Mouse (Mus musculus): ENCODE measurements at regions not wholly inside any gene's neighbourhood (a gene's known extent, or its start where the extent isn't known, plus 50 kb on each side); places are given as distances from the start of the nearest gene placed in this dataset.

DNA sequence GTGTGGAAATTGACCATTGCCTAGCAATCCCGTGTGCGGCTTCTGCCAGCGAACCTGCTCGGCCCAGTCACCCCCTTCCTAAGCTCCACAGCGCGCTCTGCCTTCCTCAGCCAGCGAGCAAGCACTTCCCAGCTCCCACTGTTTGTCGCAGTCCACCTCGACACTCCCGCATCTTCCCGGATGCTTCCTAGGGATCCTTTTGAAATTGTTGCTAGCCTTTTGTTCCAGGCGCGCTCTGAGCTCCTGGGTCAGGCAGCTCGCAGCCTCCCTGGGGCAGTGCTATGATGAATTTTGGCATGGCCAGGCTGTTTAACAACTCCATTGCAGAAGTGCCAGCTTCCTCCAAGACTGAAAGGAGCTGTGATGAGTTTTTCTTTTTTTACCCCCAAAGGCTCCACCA lies 117.8 kb upstream of the Zfhx3 start:
- TF ChIP-seq GATA2 (IDR thresholded peaks at IDR 0.05; ENCODE audit: borderline replicate concordance, low read depth, low read length) (no peak), GATA1 (IDR thresholded peaks at IDR 0.05; ENCODE audit: borderline replicate concordance, low read length) (no peak), CTCF (IDR thresholded peaks at IDR 0.05; ENCODE audit: low read depth, low read length) (no peak), POLR2AphosphoS5 (IDR thresholded peaks at IDR 0.05; ENCODE audit: insufficient replicate concordance, low read depth, low read length) (no peak), TAL1 (conservative IDR thresholded peaks at IDR 0.05; ENCODE audit: low read depth, low read length) (no peak)
- DNase-seq (ENCODE audit: low spot score), result no peak
- Histone ChIP-seq H3K36me3 (replicated peaks) (no peaks in the 10 kb centered on the region), H3K4me3 (ENCODE audit: low read depth, low read length) (no peak overlapping the region), H3K9me3 (replicated peaks) (peaks cover 55% of the 10 kb centered on the region), H3K4me1 (ENCODE audit: insufficient read depth, low read depth, low read length) (no peaks in the 10 kb centered on the region), H3K27me3 (ENCODE audit: insufficient read depth, low read length) (no peaks in the 10 kb centered on the region)
- no peak for ATAC-seq (ENCODE audit: extremely low read depth, insufficient number of reproducible peaks, low FRiP score, poor library complexity, severe bottlenecking)

DNA sequence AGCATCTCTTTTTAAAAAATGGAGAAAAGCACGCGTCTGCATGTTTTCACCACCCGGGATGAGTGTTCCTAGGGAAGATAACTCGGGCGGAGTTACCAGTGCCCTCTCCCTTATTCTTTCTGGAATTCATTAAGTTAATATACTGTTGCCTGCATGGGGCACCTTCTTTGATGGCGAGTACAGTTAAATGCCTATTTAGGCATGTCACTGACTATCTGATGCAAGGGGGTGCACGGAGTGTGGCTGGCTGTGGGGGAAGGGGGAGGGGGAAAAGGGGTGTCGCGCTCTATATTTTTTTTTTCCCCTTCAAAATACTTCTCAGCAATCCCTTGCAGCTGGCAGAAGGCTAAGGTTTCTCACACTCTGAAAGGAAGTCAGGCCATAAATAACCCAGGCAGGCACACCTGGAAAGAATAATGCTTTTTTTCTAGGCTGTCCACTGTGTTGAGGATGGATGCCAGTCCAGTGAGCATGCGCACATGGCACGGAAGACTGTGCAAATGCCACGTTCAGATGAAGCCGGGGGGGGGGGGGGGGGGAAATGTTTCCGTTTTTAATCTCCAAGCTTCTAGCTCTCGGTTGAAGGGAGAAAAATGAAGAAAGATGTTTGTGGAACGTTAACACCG lies 114.8 kb upstream of the Zfhx3 start:
- H3K36me3 ChIP-seq (replicated peaks), result no peaks in the 10 kb centered on the region
- ATAC-seq (ENCODE audit: extremely low read depth, insufficient number of reproducible peaks, low FRiP score, poor library complexity, severe bottlenecking), result no peak
- H3K4me3 ChIP-seq (ENCODE audit: low read depth, low read length), result no peak overlapping the region
- H3K9me3 ChIP-seq (replicated peaks), result peaks cover 56% of the 10 kb centered on the region
- H3K4me1 ChIP-seq (ENCODE audit: insufficient read depth, low read depth, low read length), result no peaks in the 10 kb centered on the region
- DNase-seq (ENCODE audit: low spot score), result no peak
- no peaks in the 10 kb centered on the region for H3K27me3 ChIP-seq (ENCODE audit: insufficient read depth, low read length)
- TF ChIP-seq GATA2 (IDR thresholded peaks at IDR 0.05; ENCODE audit: borderline replicate concordance, low read depth, low read length) (no peak), CTCF (IDR thresholded peaks at IDR 0.05; ENCODE audit: low read depth, low read length) (no peak), POLR2AphosphoS5 (IDR thresholded peaks at IDR 0.05; ENCODE audit: insufficient replicate concordance, low read depth, low read length) (no peak), TAL1 (conservative IDR thresholded peaks at IDR 0.05; ENCODE audit: low read depth, low read length) (no peak), GATA1 (IDR thresholded peaks at IDR 0.05; ENCODE audit: borderline replicate concordance, low read length) (no peak)

DNA sequence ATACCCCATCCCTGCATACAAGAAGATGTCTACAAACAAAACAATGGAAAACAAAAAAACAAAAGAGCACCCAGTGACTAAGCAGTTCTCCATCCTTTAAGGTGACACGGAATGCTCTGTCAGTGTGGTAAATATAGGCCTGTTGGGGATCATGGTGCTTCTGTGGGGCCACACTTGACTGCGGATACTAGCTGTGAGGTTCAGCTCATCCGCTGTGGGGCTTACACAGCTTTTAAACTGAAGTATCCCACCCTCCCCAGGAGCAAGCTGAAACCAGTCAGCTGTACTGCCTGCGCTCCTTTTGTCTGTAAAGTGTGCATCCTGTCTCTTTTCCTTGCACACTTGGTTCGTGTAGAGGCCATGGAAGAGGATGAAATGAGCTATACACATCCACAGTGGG lies 113.9 kb upstream of the Zfhx3 start:
- Histone ChIP-seq H3K4me3 (ENCODE audit: low read depth, low read length) (no peak overlapping the region), H3K36me3 (replicated peaks) (no peaks in the 10 kb centered on the region), H3K27me3 (ENCODE audit: insufficient read depth, low read length) (no peaks in the 10 kb centered on the region), H3K9me3 (replicated peaks) (peaks cover 53% of the 10 kb centered on the region), H3K4me1 (ENCODE audit: insufficient read depth, low read depth, low read length) (no peaks in the 10 kb centered on the region)
- DNase-seq (ENCODE audit: low spot score), result no peak
- TF ChIP-seq POLR2AphosphoS5 (IDR thresholded peaks at IDR 0.05; ENCODE audit: insufficient replicate concordance, low read depth, low read length), result no peak
- no peak for TF ChIP-seq GATA1 (IDR thresholded peaks at IDR 0.05; ENCODE audit: borderline replicate concordance, low read length)
- no peak for TF ChIP-seq GATA2 (IDR thresholded peaks at IDR 0.05; ENCODE audit: borderline replicate concordance, low read depth, low read length)
- TF ChIP-seq TAL1 (conservative IDR thresholded peaks at IDR 0.05; ENCODE audit: low read depth, low read length), result no peak
- no peak for TF ChIP-seq CTCF (IDR thresholded peaks at IDR 0.05; ENCODE audit: low read depth, low read length)
- ATAC-seq (ENCODE audit: extremely low read depth, insufficient number of reproducible peaks, low FRiP score, poor library complexity, severe bottlenecking), result no peak

DNA sequence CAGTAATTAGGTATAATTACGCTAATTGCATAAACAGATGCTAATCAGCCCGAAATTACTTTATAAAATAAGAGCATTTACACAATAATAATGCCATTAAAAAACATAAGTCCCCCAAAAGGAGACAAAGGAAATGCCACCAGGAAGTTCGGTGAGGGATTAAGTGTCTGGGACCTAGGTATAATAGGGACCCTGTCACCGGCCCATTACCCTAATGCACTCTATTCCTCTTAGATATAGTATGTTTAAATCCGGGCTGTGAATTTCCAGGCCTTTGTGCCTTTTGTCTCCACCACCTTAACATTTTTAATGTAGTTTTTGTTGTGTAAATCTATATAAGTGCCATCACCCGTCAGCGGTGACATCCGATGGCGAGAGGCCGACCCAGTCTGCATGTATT lies 109.0 kb upstream of the Zfhx3 start:
- H3K36me3 ChIP-seq (replicated peaks), result no peaks in the 10 kb centered on the region
- ATAC-seq (ENCODE audit: extremely low read depth, insufficient number of reproducible peaks, low FRiP score, poor library complexity, severe bottlenecking) (no peak), DNase-seq (ENCODE audit: low spot score) (no peak)
- TF ChIP-seq TAL1 (conservative IDR thresholded peaks at IDR 0.05; ENCODE audit: low read depth, low read length) (no peak), CTCF (IDR thresholded peaks at IDR 0.05; ENCODE audit: low read depth, low read length) (no peak), GATA2 (IDR thresholded peaks at IDR 0.05; ENCODE audit: borderline replicate concordance, low read depth, low read length) (no peak), GATA1 (IDR thresholded peaks at IDR 0.05; ENCODE audit: borderline replicate concordance, low read length) (no peak), POLR2AphosphoS5 (IDR thresholded peaks at IDR 0.05; ENCODE audit: insufficient replicate concordance, low read depth, low read length) (no peak)
- H3K27me3 ChIP-seq (ENCODE audit: insufficient read depth, low read length), result no peaks in the 10 kb centered on the region
- H3K4me3 ChIP-seq (ENCODE audit: low read depth, low read length), result no peak overlapping the region
- H3K9me3 ChIP-seq (replicated peaks), result peaks cover 54% of the 10 kb centered on the region
- H3K4me1 ChIP-seq (ENCODE audit: insufficient read depth, low read depth, low read length), result no peaks in the 10 kb centered on the region

DNA sequence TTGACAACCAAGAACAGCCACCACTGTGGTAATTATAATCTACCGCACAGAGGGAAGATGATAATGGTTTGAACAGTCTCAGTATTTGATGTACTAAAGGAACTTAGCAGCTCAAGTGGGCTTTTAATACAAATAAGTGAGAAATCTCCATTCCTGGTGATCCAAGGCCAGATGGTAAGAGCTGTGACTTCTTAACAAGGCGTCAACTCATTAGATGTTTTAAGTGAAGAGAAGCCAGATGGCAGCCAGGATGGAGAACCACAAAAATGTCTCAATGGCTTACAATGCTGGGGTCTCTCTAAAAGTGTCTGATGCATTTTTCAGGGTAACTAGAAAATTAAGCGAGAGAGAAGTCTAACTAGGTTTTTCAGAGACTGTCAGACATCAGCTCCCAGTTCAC lies 96.3 kb upstream of the Zfhx3 start:
- H3K36me3 ChIP-seq (replicated peaks), result no peaks in the 10 kb centered on the region
- H3K4me3 ChIP-seq (ENCODE audit: low read depth, low read length), result no peak overlapping the region
- ATAC-seq (ENCODE audit: extremely low read depth, insufficient number of reproducible peaks, low FRiP score, poor library complexity, severe bottlenecking) (no peak), DNase-seq (ENCODE audit: low spot score) (no peak)
- peaks cover 33% of the 10 kb centered on the region for H3K9me3 ChIP-seq (replicated peaks)
- TF ChIP-seq TAL1 (conservative IDR thresholded peaks at IDR 0.05; ENCODE audit: low read depth, low read length) (no peak), CTCF (IDR thresholded peaks at IDR 0.05; ENCODE audit: low read depth, low read length) (no peak), POLR2AphosphoS5 (IDR thresholded peaks at IDR 0.05; ENCODE audit: insufficient replicate concordance, low read depth, low read length) (no peak), GATA2 (IDR thresholded peaks at IDR 0.05; ENCODE audit: borderline replicate concordance, low read depth, low read length) (no peak), GATA1 (IDR thresholded peaks at IDR 0.05; ENCODE audit: borderline replicate concordance, low read length) (no peak)
- H3K4me1 ChIP-seq (ENCODE audit: insufficient read depth, low read depth, low read length), result no peaks in the 10 kb centered on the region
- H3K27me3 ChIP-seq (ENCODE audit: insufficient read depth, low read length), result no peaks in the 10 kb centered on the region

DNA sequence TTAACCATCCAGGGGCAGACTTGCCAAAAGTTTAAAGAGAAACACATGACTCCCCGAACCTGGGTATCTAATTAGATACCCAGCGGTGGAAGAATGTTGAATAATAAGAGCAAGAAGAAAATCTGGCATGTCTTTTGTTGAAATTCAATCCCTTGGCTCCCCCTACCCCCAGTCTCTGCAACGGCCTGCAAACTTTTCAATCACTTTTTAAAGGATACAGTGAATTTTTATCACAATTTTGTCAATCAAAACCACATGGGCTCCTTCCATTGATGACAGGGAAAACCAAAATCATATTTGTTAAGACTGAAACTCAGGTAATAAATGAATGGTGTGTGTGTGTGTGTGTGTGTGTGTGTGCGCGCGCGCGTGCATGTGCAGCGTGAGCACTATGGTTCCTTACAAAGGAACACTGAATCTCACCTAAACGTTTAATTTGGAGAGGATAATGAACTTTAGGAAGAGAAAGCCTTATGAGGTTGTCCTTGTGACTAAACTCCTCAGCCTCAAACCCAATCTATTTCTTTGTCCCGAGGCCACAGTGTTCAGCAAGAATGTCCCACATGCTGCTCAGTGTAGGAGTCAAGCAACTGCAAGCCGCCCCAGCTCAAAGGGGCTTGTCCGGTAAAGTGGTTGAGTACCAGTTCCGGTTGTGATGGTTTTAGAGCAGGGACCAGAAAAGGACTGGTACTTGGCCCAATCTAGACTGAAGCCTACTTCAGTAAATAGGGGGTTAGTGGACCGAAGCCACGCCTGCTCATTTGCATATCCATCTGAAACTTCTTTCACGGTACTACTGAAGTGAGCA lies 91.0 kb upstream of the Zfhx3 start:
- ATAC-seq (ENCODE audit: extremely low read depth, insufficient number of reproducible peaks, low FRiP score, poor library complexity, severe bottlenecking) (no peak), DNase-seq (ENCODE audit: low spot score) (no peak)
- no peak overlapping the region for H3K4me3 ChIP-seq (ENCODE audit: low read depth, low read length)
- H3K27me3 ChIP-seq (ENCODE audit: insufficient read depth, low read length), result no peaks in the 10 kb centered on the region
- peaks cover 25% of the 10 kb centered on the region for H3K9me3 ChIP-seq (replicated peaks)
- no peaks in the 10 kb centered on the region for H3K4me1 ChIP-seq (ENCODE audit: insufficient read depth, low read depth, low read length)
- H3K36me3 ChIP-seq (replicated peaks), result no peaks in the 10 kb centered on the region
- no peak for TF ChIP-seq TAL1 (conservative IDR thresholded peaks at IDR 0.05; ENCODE audit: low read depth, low read length)
- TF ChIP-seq POLR2AphosphoS5 (IDR thresholded peaks at IDR 0.05; ENCODE audit: insufficient replicate concordance, low read depth, low read length), result no peak
- TF ChIP-seq GATA2 (IDR thresholded peaks at IDR 0.05; ENCODE audit: borderline replicate concordance, low read depth, low read length), result no peak
- TF ChIP-seq CTCF (IDR thresholded peaks at IDR 0.05; ENCODE audit: low read depth, low read length), result no peak
- TF ChIP-seq GATA1 (IDR thresholded peaks at IDR 0.05; ENCODE audit: borderline replicate concordance, low read length), result no peak

All from G1E (cell line).